Mouse (Mus musculus) regulatory T cell (primary cell): ENCODE measurements around the gene Tenm4.

Source experiments
- in situ Hi-C: fragments of 300-600 bp; cut with MboI, MseI; formaldehyde crosslinking; loops from one replicate; pipeline ENCODE4 v1.15.1; 2025; ENCODE audit warnings: high pct_unique_total_duplicates

Tenm4 gene

DNA sequence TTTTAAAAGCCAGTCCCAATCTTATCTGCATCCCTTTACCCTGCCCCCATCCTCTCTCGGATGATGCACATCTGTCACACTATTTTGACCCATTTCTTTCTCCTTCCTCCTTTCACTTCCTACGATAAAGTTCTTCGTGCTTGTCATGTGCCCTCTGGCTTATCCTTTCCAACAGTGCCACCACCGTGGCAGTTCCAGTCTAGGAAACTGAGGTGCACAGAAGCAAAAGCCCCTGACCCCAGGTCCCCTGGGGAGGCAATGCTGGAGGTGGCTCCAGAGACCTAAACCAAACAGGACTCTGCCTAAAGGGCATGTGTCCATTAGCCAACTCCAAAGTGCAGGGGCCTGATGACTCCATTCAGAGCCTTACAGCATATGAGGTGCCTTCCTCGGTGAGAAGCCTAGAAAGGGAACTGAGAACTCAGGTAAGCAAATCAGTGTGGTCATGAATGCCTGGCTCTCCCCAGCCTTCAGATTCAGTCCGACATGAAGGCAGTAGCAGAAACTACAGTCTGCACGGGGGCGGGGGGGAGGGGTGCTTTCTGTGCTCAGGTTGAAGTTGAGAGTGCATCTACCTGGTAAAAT is 235.7 kb downstream of the Tenm4 start:
- in situ Hi-C loops: no loop called here

DNA sequence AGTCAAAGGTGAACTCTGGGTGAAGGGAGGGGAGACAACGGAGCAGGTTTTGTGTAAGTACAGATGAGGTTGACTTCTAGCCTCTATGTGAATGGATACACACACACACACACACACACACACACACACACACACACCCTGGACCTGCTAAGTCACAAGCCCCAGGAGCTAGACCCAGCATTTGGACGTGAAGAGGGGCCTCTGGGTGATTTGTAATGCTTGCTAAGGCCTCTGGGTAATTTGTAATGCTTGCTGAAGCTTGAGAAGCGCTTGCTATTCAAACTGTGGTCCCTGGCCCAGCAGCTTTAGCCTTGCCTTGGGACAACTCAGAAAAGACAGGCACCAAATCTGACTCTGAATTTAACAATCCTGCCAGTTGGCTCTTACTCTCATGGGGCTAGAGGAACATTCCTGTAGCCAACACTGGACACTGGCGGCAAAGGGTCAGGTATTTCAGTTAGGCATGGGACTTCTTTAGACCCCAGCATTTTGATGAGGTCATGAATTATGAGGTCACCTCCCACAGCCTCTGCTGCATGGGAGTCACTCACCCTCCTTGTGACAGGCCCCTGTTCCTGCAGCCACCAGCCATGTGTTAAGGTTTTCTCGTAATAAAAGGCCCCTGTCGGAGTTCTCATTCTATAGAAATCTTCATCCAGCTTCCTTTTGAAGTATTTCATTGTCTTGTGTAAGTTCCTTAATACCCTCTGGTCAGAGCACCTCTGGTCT is 237.3 kb downstream of the Tenm4 start:
- in situ Hi-C loops: no loop called here

DNA sequence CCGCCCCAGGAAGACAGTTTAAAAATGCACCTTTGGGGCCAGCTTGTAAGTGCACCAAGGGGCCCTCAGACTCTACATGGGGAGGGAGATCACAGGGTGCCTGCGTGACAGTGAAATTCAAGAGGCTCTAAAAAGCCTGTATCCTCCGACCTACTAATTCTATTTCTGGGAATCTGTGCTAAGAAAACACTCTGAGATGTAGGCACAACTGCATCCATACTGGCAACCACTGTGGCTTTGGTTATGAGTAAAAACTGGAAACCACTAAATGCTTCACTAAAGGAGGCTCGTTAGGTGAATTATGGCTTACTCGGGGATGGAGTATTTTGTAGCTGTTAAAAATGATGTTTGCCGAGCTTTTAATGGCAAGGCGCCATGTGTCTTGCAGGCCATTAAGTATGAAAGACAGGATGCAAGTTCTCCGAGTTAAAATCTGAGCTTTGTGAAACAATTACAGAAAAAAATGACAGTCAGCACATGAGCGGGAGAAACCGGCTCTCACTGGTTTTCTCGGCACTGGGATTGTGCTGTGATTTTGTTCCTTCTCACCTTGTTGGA is 238.4 kb downstream of the Tenm4 start:
- in situ Hi-C loops: no loop called here

DNA sequence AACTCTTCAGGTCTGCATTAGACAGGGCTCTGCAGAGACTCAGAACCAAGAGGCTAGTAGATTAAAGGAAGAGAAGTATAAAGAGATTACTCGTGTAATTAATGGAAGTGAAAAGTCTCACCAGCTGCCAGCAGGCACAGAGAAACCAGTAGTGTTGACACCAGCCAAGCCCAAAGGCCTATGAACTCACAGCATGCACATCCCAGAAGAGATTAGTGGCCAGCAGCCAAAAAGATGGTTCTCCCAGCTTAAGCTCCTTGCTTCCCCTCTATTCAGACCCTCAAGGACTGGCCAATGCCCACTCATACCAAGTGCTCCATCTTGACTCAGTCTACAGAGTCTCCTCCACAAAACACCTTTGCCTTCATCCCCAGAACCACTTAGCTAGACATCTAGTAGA is 242.8 kb downstream of the Tenm4 start:
- in situ Hi-C loops: no loop called here

GRCm38 (mm10) chr7:96414290-96415055 is 243.4 kb downstream of the Tenm4 start:
- in situ Hi-C loops: no loop called here

GRCm38 (mm10) chr7:96417251-96418004 is 246.4 kb downstream of the Tenm4 start:
- in situ Hi-C loops: no loop called here

- in situ Hi-C loops: no loop called here
Measured at GRCm38 (mm10) chr7:96418146-96418545, 247.1 kb downstream of the Tenm4 start.

GRCm38 (mm10) chr7:96420045-96420444 is 249.0 kb downstream of the Tenm4 start:
- in situ Hi-C loops: no loop called here

- in situ Hi-C loops: no loop called here
Measured at GRCm38 (mm10) chr7:96420926-96421605, 250.0 kb downstream of the Tenm4 start.

GRCm38 (mm10) chr7:96426954-96427353 is 255.9 kb downstream of the Tenm4 start:
- in situ Hi-C loops: no loop called here

- in situ Hi-C loops: no loop called here
Measured at GRCm38 (mm10) chr7:96433307-96433706, 262.3 kb downstream of the Tenm4 start.

DNA sequence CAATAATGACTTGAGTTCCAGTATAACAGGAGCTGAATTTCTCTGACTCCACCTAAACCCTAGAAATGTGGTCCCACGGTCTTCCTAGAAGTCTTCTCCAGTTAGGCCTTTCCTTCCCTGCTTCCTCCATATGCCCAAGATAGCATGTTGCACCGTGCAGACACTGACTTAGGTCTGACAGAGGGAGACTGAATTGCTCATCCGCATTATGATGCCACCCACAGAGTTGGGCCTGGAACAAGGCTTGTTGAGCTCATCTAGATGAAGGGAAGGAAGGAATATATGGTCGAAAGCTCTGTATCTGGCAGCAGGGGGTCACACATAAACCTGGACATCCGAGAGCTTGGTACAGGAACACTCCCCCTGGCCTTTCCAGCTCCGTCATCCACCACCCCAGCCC is 267.3 kb downstream of the Tenm4 start:
- in situ Hi-C loops: no loop called here

- in situ Hi-C loops: no loop called here
Measured at GRCm38 (mm10) chr7:96440161-96440707, 269.2 kb downstream of the Tenm4 start.

DNA sequence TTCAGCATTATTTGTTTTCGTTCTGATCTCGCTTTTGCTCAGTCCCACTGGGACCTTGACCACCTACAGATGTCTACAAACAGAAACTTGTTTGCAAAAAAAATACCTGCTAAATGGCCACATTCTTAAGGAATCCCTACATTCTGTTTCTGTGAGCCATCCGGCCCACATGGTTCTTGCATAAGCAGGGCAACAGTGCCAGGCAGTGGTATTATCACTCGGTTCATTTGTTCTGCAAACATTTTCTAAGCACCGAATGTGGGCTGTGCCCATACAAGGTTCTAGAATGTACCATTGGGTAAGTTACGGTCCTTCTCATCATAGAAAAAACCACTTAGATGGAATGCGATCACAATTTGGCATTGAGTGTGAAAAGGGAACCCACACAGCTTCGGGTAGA is 274.7 kb downstream of the Tenm4 start:
- in situ Hi-C loops: no loop called here

DNA sequence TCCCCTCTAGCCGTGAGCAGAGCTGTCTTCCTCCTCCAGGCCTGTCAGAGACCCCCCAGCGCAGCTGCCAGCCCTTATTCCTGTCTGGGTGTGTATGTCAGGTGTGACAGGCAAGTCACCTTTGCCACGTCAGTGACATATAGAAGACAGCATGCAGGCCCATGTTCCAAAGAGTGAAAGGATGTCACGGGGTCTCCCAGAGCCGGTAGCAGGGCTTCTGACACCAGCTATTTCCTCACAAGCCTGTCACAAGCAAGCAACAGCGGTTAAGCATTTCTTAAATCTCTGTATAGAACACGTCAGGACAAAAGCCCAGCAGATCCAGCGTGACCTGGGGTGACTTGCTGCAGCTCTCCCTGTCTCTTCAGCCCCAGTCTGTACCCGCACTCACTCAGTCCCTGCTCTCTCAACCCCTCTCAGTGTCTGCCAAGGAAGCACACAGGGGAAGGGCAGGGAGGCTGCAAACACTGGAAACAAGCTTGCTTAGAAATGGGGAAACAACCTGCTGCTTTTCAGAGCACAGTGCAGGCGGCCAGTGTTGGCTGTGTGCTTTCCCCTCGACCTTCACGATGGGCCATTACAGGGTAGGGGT is 276.9 kb downstream of the Tenm4 start:
- in situ Hi-C loops: no loop called here

DNA sequence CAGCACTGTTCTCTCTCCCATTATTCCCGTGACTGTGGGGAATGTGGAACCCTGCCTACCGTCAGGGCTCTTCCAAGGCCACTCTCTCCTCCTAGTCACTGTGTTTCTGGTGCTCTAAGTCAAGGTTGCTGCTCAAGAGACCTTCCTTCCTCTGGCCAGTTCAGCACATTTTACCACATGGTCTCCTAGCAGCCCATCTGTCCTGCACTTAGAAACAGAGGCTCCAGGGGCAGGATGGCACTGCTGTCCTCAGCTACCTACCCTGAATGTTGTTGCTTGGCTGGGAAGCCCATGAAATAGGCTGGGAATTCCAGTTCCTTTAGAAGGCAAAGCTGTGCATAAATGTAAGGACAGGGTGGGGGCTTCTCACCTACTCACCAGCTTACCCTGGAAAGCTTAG is 284.9 kb downstream of the Tenm4 start:
- in situ Hi-C loops: no loop called here

GRCm38 (mm10) chr7:96456618-96457017 is 285.6 kb downstream of the Tenm4 start:
- in situ Hi-C loops: no loop called here

DNA sequence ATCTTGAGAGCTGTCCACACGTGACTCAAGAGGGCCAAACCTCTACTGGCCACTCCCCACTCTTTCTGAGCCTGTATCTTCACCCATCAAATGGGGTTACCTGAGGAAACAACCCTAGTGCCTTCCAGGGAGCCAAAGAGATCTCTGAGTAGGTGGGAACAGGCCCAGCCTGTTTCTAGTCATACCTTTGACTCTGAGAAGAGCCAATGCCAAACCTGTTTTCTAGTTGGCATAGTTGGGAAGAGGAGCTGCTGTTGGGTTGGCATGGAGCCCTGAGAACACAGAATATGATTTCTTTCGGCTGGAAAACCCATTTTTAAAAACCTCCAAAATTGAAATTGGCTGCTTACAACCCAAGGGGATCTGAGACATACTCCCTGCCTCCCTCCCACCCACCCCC is 286.8 kb downstream of the Tenm4 start:
- in situ Hi-C loops: no loop called here

GRCm38 (mm10) chr7:96458992-96459391 is 287.9 kb downstream of the Tenm4 start:
- in situ Hi-C loops: no loop called here

GRCm38 (mm10) chr7:96466761-96467160 is 295.7 kb downstream of the Tenm4 start:
- in situ Hi-C loops: loop anchor here (5.0 kb wide), 1 partner anchor 84 kb away; no protein-coding TSS in a partner anchor
